Mouse (Mus musculus): ENCODE results near the gene Enpep. TPM values are rescaled to one million over a fixed set of nuclear protein-coding genes. Genes with fewer than 3 reads are reported as not detected.

Enpep gene
- polyA plus RNA-seq (2017; shearing (Covaris generic)): under 1 TPM; 0.34 to 0.50 TPM

- ATAC-seq: no peak
Observed at GRCm38 (mm10) chr3:129332586-129332985, at the start of gene Enpep. TSS of gene Enpep (minus strand) at chr3:129332720.

- peak; percentile 91 for ATAC-seq
Observed at GRCm38 (mm10) chr3:129379109-129379508, 46.6 kb upstream of the Enpep start.

DNA sequence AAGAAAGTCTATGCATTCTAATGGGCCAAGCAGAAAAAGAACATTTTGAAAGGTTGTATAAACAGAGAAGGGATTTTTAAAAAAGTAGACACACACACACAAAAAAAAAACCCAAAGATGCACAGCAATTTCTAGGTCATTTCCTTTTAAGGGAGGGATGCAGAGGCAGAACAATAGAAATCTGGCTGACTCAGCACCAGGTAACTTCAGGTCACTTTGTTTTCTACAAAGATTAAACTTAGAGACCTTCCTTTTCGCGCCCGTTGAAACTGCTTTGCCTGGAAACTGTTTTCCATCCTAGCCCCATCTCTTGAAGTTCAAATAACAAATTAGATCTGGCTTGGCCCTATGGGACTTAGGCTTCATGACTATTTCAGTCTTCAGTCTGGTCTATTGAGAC, 42.6 kb upstream of the Enpep start:
- no peak for ATAC-seq

DNA sequence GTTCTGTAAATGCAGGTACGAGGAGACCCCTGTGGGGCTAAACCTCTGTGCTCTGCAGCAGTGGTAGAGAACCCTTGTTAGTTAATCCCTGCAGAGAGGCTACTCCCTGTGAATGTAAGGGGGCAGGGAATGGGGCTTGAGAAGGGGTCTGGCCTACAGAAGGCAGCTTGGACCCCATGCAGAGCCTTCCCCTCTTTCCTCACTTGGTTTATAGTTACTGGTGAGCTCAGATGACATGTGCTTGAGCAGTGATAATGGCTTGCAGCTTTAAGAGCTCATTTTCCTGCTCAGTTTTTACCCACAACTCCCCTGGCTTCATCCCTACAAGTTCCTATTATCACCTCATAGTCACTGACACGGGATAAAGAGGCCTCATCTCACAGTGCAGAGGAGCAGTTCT, 40.6 kb upstream of the Enpep start:
- ATAC-seq: no peak

DNA sequence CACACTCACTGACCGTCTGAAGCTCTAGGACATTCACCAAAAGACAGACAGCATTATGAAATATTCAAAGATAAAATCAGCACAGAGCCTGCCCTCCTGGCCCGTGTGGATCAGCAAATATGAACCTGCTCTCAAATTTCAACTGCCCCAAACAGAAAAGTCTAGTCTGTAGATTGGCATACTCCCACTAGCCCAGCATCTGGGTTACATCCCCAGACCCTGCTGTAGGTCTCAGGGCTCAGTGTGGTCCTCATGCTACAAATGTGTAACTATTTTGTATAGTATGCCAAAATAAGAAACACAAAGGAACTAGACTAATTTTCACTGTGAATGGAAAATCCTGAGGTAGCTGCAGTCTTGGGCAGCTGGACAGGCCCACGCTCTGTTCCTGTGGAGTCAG, 37.0 kb upstream of the Enpep start:
- ATAC-seq: no peak

DNA sequence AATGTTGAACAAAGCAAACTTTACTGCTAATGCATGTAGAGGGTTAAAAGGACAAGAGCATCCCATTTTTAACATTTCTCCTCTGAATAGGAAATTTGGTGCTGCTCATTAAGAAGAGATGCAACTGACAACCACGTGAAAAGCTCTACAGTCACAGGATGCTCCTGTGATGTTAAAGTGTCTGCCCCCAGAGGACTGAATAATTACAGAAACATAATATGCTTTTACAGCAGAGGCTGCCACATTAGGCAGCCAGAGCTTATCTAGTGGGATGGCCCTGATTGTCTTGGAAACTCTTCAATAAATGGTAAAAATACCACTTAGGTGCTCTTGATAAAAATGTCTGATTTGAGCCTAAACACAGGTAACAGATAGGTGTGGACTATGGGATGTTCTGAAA, 33.4 kb upstream of the Enpep start:
- ATAC-seq: no peak

DNA sequence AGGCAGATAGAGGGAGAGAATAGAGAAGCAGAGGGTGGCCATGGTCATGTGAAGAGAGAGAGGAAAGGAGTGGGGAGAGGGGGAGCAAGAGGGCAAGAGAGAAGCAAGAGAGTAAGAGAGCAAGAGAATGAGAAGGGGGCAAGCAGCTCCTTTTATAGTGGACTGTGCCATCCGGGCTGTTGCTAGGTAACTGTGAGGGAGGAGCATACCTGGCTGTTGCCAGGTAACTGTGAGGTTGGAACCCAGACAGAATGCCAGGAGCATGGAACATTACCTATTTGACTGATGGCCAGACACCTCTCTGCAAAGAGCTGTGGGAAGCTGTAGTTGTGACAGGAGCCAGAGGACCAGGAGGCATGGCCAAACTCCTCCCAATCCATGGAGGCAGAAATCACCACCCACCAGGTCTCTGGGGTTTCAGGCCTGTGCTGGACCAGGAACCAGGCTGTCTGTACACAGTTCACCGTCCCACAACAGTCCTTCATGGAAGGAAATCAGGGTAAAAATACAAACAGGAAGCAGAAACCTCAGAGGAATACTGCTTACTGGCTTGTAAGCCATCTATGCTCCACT, 32.4 kb upstream of the Enpep start:
- no peak for ATAC-seq

DNA sequence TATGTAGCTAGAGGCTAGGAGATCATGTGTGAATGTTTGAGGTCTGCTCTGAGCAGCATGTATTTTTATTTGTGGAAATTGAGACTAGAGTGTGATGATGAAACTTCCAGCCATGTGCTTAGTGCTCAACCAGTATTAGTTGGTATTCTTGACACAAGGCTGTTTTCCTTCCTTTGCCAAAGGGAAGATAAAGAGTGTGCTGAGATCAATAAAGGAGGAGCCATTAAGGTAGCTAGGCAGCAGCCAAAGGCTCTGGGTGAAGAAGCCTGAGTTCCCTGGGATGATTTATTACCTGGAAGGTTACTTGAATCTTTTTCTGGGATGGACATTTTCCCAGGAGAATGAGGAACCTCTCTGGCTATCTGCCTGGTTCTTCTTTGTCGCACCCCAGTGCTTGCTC, 30.9 kb upstream of the Enpep start:
- no peak for ATAC-seq

DNA sequence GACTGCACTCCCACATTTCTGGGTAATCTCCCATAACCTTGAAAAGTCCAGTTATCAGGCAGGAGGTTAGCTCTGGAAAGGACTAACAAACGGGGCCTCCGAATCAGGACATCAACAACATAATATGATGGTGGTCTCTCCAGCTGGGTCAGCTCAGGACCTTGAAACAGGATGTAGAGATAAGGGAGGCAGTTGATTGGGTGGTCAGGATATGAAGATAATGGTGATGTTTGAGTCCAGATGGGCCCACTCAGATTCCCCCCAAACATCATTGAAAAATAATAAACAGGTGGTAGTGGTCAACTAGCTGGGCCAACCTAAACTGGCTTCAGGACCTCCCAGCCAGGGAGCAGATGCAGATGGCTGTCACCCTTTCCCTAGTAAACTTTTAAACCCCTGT, 25.6 kb upstream of the Enpep start:
- ATAC-seq: no peak

DNA sequence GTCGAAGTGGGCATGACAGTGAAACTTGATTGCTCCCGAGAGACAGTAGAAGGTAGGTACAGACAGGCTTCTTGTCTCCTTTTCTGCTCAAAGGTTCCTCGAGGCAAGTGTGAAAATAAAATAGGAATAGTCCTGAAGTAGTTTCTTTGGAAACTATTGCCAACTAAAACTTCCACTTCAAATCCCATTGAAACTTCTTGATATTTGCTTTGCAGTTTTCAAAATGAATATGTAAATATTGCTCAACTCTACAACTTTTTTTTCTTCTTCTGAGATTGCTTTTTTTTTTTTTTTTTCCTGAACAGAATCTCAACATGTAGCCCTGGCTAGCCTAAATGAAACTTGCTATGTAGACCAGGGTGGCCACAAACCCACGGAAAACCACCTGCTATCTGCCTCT, 21.4 kb upstream of the Enpep start:
- no peak for ATAC-seq

GRCm38 (mm10) chr3:129351320-129351877, 18.9 kb upstream of the Enpep start:
- ATAC-seq: no peak

DNA sequence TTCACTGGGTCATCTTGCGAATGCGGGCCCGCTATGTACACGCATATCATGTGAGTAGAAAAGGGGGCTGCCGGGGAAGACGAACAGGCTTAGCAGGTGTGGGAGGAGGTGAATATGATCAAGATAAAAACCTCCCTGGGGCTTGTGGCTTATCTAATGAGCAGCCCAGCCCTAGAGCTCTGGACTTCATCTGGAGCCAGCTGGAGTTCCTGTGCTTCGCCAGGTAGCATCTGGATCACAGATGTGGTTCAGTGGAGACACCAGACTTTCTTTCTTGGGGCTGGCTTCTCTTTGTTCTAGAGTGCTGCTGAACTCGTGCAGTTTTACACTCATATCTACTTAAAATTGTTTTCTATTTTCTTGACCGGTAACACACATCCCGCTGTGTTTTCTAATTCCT, 14.8 kb upstream of the Enpep start:
- no peak for ATAC-seq

- no peak for ATAC-seq
Observed at GRCm38 (mm10) chr3:129342767-129343166, 10.2 kb upstream of the Enpep start.

DNA sequence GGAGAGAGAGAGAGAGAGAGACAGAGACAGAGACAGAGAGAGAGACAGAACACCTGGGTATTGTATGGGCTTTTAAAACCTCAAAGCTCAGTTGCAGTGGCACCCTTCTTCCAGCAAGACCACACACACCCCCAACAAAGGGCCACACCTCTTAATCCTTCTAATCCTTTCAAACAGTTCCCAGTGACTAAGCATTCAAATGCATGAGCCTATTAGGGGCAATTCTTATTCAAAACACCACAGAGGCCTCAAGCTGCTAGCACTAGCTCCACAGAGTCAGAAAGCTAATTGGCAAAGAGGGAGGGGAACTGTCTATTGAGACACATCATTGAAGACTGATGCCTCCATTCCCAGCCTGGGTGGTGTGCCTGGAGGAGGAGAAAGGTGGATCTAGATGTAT, 8.5 kb upstream of the Enpep start:
- ATAC-seq: no peak

- ATAC-seq: no peak
Observed at GRCm38 (mm10) chr3:129338296-129339091, 6.0 kb upstream of the Enpep start.

GRCm38 (mm10) chr3:129332142-129332541, 378 bp downstream of the Enpep start:
- no peak for ATAC-seq

GRCm38 (mm10) chr3:129331427-129331826, 1.1 kb downstream of the Enpep start:
- ATAC-seq: no peak

DNA sequence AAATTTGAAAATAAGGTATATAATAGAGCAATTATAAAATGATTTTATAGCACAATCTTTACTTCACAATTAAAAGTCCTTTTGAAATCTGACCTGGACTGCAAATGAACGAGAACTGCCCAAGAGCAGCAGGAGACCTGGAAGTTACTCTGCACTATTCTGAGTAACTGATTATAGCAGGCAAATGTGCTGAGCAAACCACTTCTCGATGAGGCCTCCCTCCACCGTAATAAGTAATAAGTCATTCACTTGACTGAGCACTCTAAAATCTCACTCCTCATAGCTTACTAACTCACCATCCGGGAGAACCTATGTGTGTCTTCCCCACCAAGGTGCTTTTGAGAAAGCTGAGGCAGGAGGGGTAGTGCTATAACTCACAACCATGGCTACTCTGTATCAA, 4.5 kb downstream of the Enpep start:
- ATAC-seq: no peak

DNA sequence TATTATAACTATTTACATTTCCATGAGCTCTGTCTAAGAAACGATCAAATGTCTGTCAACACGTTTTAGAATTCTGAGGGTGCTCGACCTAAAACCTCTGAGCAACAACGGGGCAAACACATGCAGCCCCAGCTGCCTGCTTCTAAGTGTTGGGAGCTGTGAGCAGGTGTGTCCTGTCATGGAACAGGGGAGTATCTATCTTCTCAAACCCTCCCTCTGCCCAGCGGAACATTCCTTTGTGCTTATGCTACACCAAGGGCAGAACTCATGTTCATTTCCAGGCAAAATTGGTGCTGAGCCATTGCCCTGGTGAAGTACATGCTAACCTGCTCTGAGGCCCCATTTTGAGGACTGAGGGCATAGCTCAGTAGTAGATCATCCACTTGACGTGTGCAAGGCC, 10.9 kb downstream of the Enpep start:
- ATAC-seq: no peak

DNA sequence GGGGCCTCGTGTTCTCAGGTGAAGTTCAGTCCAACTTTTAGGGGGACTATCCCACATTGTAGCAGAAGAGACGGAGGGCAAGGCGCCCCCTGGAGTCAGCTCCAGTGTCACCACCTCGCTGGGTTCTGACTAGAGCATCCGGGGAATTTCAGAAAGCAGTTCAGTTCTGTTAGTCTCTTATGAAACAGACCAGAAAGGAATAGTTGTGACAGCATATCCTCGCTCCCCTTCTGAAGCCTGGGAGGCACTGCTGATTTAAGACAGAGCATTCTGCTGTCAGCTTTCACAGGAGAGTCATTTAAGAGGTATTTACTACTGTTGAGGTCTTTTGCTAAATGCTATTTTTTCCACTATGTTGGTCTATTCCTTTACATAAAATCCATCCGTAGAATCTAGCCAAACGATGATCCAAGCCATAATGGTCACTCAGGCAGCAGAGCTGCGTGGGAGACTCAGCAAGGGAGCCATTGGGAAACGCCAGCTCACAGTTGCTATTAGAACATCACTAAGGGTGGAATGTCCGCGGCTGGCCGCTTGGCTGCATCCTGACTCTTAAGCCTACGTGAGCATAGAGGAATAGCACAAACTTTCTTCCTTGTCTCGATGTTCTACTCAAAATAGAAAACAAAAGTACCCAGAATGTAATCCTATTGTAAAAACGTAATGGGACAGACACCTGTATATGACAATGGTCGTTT, 15.3 kb downstream of the Enpep start:
- ATAC-seq: no peak

DNA sequence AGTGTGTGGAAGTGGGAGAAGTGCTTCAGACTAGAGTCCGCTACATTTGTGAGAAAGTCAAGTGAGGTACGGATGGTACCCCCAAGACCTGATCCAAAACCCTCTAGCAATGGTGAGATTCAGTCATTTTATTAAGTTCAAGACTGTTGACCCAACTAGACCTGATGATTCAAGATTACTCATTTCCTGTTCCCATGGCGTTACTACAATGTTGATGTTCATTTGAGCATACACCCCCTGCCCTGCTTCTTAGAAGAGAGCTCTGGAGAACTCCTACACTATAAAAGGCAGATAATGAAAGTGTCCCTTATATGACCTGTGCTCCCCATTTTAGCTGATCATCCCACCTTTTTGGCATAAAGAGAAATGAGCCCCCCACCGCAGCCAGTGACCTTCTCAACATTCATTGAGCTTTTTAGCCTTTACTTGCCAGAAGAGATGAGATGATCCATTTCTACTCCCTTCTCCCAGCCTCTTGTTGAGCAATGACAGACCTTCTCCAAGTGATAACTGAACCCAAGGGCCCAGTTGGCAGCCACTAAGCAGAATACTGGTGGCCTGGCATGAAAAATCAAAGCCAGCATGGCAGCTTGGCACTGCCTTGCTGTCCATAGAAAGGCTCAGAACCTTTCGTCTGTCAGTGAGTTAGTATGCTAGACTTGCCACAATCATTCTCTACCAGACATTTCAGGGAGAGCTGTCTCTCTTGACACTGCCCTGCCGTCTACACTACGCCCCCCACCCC, 18.7 kb downstream of the Enpep start:
- no peak for ATAC-seq

DNA sequence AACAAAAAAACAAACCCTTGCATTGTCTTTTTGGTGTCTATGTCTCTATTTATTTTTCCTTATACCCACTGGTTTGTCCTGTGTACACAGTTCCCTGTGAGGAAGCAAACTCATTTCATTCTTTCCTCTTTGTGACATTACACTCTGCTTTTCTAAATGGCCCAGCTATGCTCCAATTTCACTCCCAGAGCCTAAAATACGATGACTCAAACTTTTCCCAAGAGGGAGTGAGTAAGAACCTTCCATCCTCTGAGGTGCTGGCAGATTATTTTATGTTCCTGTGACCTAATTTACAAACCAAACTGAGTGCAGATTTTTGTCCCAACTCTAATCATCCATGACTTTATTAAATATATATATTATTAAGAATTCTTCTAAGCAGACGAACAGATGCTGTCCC, 19.3 kb downstream of the Enpep start:
- ATAC-seq: no peak

GRCm38 (mm10) chr3:129312511-129312910, 20.0 kb downstream of the Enpep start:
- ATAC-seq: no peak
